Comparison of ENCODE assay signal across 11 mouse cellular contexts in genomic region chr1:79505677-79506076, GRCm38 (mm10).
"Had no signal": no experiment of that assay in that cellular context is flagged by ENCODE, and none has a peak within 500 bp of the region (broad histone marks: within the 10 kb centered on the region; RNA-seq: fewer than 3 reads in every experiment).

No protein-coding gene starts in this region.

- ATAC-seq: intestine, postnatal 0 days; liver, postnatal 0 days; lung, postnatal 0 days; midbrain, embryonic 15.5 days had no signal

- DNase-seq: kidney, adult 2 months; kidney, postnatal 25 days; left cerebral cortex, postnatal 4 days; liver, postnatal 0 days; lung, embryonic 14.5 days; right cerebral cortex, postnatal 25 days; spleen, adult 18-20 months; thymus, postnatal 25 days had no signal
